Mouse (Mus musculus): ENCODE measurements around the gene Kiss1r. TPM values are rescaled to one million over a fixed set of nuclear protein-coding genes. Genes with fewer than 3 reads are reported as not detected.

The Kiss1r gene
- polyA plus RNA-seq, 1 experiment from 2014 or later, result 0.51 TPM

DNA sequence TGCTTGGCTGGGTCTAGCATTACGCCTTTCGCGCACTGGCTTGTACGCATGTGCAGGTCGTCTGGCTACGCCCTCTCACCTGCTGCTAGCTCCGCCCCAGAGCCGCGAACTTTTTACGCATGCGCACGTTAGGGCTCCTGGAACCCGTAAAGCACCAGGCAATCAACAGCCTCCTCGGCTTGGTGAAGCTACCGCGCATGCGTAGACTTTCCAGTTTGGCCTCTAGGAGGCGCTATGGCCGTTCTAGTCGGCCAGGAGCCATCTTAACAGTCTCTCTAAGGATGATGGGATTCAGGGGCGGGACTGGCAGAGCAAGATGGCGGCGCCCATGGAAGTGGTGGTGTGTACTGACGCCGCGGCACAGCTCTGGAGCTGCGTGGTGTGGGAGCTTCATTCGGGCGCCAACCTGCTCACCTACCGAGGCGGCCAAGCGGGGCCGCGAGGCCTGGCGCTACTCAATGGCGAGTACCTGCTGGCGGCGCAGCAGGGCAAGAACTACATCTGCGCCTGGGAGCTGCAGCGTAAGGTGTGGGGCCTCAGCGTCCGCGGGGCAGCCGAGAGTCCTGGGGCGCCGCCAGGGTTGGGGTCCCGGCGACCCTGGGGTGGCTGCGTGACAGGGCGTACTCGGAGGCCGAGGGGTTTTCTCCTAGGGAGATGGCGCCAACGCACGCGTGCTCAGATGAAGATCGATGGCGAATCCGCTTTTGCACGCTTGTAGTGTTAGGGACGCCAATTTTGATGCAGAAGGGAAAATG lies 43.3 kb downstream of the Kiss1r start, which contains the start of gene Wdr18:
Gene Wdr18, plus strand, starts transcription at position 306 of the 755 bp plus-strand sequence.
- H3K4me1 ChIP-seq (replicated peaks; ENCODE audit: control insufficient read depth, insufficient read depth, low read length), result peaks cover 6% of the 10 kb centered on the region
- peaks cover 29% of the 10 kb centered on the region for H3K36me3 ChIP-seq (ENCODE audit: control insufficient read depth, insufficient read depth, low read length)
- ATAC-seq (replicated peaks; ENCODE audit: low FRiP score, low TSS enrichment, low read depth) (peak; percentile 93), DNase-seq (ENCODE audit: low spot score) (peak; percentile 100)
- WGBS, result under 1% methylated on average over 60 of the region's 61 CpGs
- peak within 1 kb of the TSS; percentile 53 for H3K4me2 ChIP-seq (ENCODE audit: low read length)
- no peaks in the 10 kb centered on the region for H3K9me3 ChIP-seq (ENCODE audit: control insufficient read depth, low read length)
- H3K9ac ChIP-seq (ENCODE audit: low read length), result peak within 1 kb of the TSS; percentile 78
- peak within 1 kb of the TSS; percentile 99 for H3K4me3 ChIP-seq (ENCODE audit: low read depth, low read length)
- H3K27ac ChIP-seq (ENCODE audit: low read depth), result peak within 1 kb of the TSS; percentile 62
- no peaks in the 10 kb centered on the region for H3K27me3 ChIP-seq (replicated peaks; ENCODE audit: control insufficient read depth, insufficient read depth, low read length)

DNA sequence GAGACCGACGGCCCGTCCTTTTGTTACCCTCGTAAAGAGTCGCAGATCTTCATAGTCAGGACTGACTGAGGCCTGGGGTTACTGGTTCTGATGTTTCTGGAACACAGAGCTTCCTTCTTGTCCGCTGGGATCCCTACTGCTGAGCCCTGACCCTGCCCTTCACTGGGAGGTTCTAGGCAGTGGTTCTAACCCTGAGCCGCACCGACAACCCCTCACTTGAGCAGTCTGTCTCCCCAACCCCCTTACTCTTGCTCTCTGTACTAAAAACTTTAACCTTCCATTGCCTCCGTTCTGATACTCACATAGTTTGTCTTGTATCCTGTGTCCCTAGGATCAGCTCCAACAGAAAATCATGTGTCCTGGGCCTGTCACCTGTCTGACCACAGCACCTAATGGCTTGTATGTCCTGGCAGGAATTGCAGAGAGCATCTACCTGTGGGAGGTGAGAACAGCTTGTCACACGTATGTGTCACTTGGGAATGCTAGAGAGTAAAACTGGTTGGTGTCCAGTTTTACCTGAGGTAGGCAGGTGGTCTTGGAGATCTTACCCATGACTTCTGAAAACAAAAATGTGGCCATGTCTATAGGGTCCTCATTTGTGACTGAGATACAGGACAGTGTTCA lies 44.0 kb downstream of the Kiss1r start:
- Histone ChIP-seq H3K4me2 (ENCODE audit: low read length) (peak overlapping the region; percentile 53), H3K27ac (ENCODE audit: low read depth) (no peak overlapping the region), H3K4me1 (replicated peaks; ENCODE audit: control insufficient read depth, insufficient read depth, low read length) (peaks cover 6% of the 10 kb centered on the region), H3K9me3 (ENCODE audit: control insufficient read depth, low read length) (no peaks in the 10 kb centered on the region), H3K27me3 (replicated peaks; ENCODE audit: control insufficient read depth, insufficient read depth, low read length) (no peaks in the 10 kb centered on the region), H3K36me3 (ENCODE audit: control insufficient read depth, insufficient read depth, low read length) (peaks cover 36% of the 10 kb centered on the region), H3K9ac (ENCODE audit: low read length) (peak overlapping the region; percentile 78), H3K4me3 (ENCODE audit: low read depth, low read length) (peak overlapping the region; percentile 99)
- 11% methylated on average over 10 of the region's 10 CpGs for WGBS
- DNase-seq (ENCODE audit: low spot score) (no peak), ATAC-seq (replicated peaks; ENCODE audit: low FRiP score, low TSS enrichment, low read depth) (no peak)

- Histone ChIP-seq H3K4me3 (ENCODE audit: low read depth, low read length) (no peak overlapping the region), H3K4me1 (replicated peaks; ENCODE audit: control insufficient read depth, insufficient read depth, low read length) (peaks cover 6% of the 10 kb centered on the region), H3K36me3 (ENCODE audit: control insufficient read depth, insufficient read depth, low read length) (peaks cover 59% of the 10 kb centered on the region), H3K9me3 (ENCODE audit: control insufficient read depth, low read length) (no peaks in the 10 kb centered on the region), H3K27me3 (replicated peaks; ENCODE audit: control insufficient read depth, insufficient read depth, low read length) (0 out of 2 replicates have a peak, but pooled peaks cover 3% of the 10 kb centered on the region), H3K4me2 (ENCODE audit: low read length) (no peak overlapping the region), H3K27ac (ENCODE audit: low read depth) (no peak overlapping the region), H3K9ac (ENCODE audit: low read length) (no peak overlapping the region)
- 93% methylated on average over 7 of the region's 7 CpGs for WGBS
- ATAC-seq (replicated peaks; ENCODE audit: low FRiP score, low TSS enrichment, low read depth), result no peak
- no peak for DNase-seq (ENCODE audit: low spot score)
Observed at GRCm38 (mm10) chr10:79964727-79965126, 48.0 kb downstream of the Kiss1r start.

- ATAC-seq (replicated peaks; ENCODE audit: low FRiP score, low TSS enrichment, low read depth) (no peak), DNase-seq (ENCODE audit: low spot score) (no peak)
- peaks cover 59% of the 10 kb centered on the region for H3K36me3 ChIP-seq (ENCODE audit: control insufficient read depth, insufficient read depth, low read length)
- H3K27me3 ChIP-seq (replicated peaks; ENCODE audit: control insufficient read depth, insufficient read depth, low read length), result peaks cover 8% of the 10 kb centered on the region; the same call in 1 of the 2 replicates
- no peak overlapping the region for H3K27ac ChIP-seq (ENCODE audit: low read depth)
- WGBS, result 91% methylated on average over 5 of the region's 5 CpGs
- H3K9ac ChIP-seq (ENCODE audit: low read length), result no peak overlapping the region
- H3K9me3 ChIP-seq (ENCODE audit: control insufficient read depth, low read length), result no peaks in the 10 kb centered on the region
- peaks cover 6% of the 10 kb centered on the region for H3K4me1 ChIP-seq (replicated peaks; ENCODE audit: control insufficient read depth, insufficient read depth, low read length)
- no peak overlapping the region for H3K4me2 ChIP-seq (ENCODE audit: low read length)
- H3K4me3 ChIP-seq (ENCODE audit: low read depth, low read length), result no peak overlapping the region
Observed at GRCm38 (mm10) chr10:79965325-79965724, 48.6 kb downstream of the Kiss1r start.

DNA sequence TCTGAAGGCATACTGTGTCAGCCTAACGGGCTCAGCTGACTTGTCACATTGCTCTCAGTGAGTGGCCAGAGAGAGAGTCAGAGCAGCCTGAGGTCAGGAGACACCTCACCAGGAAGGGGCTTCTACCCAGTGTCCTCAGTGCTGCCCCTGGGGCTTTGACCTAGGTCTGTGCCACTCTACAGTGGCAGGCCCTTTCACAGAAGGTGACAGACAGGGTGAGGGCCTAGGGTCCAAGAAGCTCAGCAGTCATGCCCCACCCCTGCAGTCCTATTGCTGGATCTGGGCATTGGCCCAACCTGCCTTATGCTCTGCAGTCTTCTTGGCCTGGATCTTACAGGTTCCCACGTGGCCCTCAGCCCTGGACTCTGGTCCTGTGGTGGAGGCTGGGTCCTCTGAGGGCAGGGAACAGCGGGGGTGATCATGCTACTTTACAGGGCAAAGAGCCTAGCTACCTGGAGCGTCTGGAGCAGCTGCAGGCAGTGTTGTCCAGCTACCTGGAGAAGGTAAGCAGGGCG lies 50.2 kb downstream of the Kiss1r start:
- no peak for DNase-seq (ENCODE audit: low spot score)
- WGBS, result 88% methylated on average over 5 of the region's 5 CpGs
- Histone ChIP-seq H3K9me3 (ENCODE audit: control insufficient read depth, low read length) (no peaks in the 10 kb centered on the region), H3K4me2 (ENCODE audit: low read length) (no peak overlapping the region), H3K36me3 (ENCODE audit: control insufficient read depth, insufficient read depth, low read length) (peaks cover 59% of the 10 kb centered on the region), H3K27ac (ENCODE audit: low read depth) (no peak overlapping the region), H3K4me1 (replicated peaks; ENCODE audit: control insufficient read depth, insufficient read depth, low read length) (no peaks in the 10 kb centered on the region; the same call in none of the 2 replicates), H3K27me3 (replicated peaks; ENCODE audit: control insufficient read depth, insufficient read depth, low read length) (peaks cover 19% of the 10 kb centered on the region), H3K9ac (ENCODE audit: low read length) (no peak overlapping the region), H3K4me3 (ENCODE audit: low read depth, low read length) (no peak overlapping the region)
- ATAC-seq (replicated peaks; ENCODE audit: low FRiP score, low TSS enrichment, low read depth), result no peak

- 71% methylated on average over 1 of the region's 1 CpGs for WGBS
- DNase-seq (ENCODE audit: low spot score) (no peak), ATAC-seq (replicated peaks; ENCODE audit: low FRiP score, low TSS enrichment, low read depth) (no peak)
- no peaks in the 10 kb centered on the region; the same call in none of the 2 replicates for H3K4me1 ChIP-seq (replicated peaks; ENCODE audit: control insufficient read depth, insufficient read depth, low read length)
- H3K27ac ChIP-seq (ENCODE audit: low read depth), result no peak overlapping the region
- peaks cover 49% of the 10 kb centered on the region for H3K36me3 ChIP-seq (ENCODE audit: control insufficient read depth, insufficient read depth, low read length)
- H3K9ac ChIP-seq (ENCODE audit: low read length), result no peak overlapping the region
- no peaks in the 10 kb centered on the region for H3K9me3 ChIP-seq (ENCODE audit: control insufficient read depth, low read length)
- H3K4me3 ChIP-seq (ENCODE audit: low read depth, low read length), result no peak overlapping the region
- peaks cover 22% of the 10 kb centered on the region for H3K27me3 ChIP-seq (replicated peaks; ENCODE audit: control insufficient read depth, insufficient read depth, low read length)
- no peak overlapping the region for H3K4me2 ChIP-seq (ENCODE audit: low read length)
Observed at GRCm38 (mm10) chr10:79968181-79968580, 51.4 kb downstream of the Kiss1r start.

DNA sequence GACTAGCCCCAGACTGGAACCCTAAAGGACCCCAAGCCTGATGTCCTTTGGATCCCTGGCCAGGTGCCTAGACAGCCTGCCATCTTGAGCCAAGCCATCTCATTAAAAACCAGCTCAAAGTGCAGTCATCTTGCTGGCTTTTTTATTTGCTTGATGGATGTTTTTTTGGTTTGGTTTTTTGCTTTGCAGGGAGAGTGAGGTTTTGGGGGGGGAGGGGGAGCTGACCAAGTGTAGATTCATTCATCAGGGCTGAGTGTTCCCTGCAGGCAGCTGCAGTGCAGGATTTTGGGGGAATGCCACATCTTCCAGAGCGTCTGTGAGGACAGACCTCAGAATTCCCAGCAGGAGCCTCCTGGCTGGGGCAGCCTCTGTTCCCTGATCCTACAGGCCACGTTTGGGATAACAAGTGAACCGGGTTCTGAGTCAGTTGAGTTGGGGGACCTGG lies 52.4 kb downstream of the Kiss1r start:
- no peaks in the 10 kb centered on the region; the same call in none of the 2 replicates for H3K4me1 ChIP-seq (replicated peaks; ENCODE audit: control insufficient read depth, insufficient read depth, low read length)
- H3K27me3 ChIP-seq (replicated peaks; ENCODE audit: control insufficient read depth, insufficient read depth, low read length), result peaks cover 22% of the 10 kb centered on the region
- DNase-seq (ENCODE audit: low spot score), result no peak
- peaks cover 39% of the 10 kb centered on the region for H3K36me3 ChIP-seq (ENCODE audit: control insufficient read depth, insufficient read depth, low read length)
- WGBS, result 21% methylated on average over 3 of the region's 3 CpGs
- no peak overlapping the region for H3K27ac ChIP-seq (ENCODE audit: low read depth)
- ATAC-seq (replicated peaks; ENCODE audit: low FRiP score, low TSS enrichment, low read depth), result no peak
- no peak overlapping the region for H3K4me2 ChIP-seq (ENCODE audit: low read length)
- no peaks in the 10 kb centered on the region for H3K9me3 ChIP-seq (ENCODE audit: control insufficient read depth, low read length)
- no peak overlapping the region for H3K4me3 ChIP-seq (ENCODE audit: low read depth, low read length)
- H3K9ac ChIP-seq (ENCODE audit: low read length), result no peak overlapping the region

DNA sequence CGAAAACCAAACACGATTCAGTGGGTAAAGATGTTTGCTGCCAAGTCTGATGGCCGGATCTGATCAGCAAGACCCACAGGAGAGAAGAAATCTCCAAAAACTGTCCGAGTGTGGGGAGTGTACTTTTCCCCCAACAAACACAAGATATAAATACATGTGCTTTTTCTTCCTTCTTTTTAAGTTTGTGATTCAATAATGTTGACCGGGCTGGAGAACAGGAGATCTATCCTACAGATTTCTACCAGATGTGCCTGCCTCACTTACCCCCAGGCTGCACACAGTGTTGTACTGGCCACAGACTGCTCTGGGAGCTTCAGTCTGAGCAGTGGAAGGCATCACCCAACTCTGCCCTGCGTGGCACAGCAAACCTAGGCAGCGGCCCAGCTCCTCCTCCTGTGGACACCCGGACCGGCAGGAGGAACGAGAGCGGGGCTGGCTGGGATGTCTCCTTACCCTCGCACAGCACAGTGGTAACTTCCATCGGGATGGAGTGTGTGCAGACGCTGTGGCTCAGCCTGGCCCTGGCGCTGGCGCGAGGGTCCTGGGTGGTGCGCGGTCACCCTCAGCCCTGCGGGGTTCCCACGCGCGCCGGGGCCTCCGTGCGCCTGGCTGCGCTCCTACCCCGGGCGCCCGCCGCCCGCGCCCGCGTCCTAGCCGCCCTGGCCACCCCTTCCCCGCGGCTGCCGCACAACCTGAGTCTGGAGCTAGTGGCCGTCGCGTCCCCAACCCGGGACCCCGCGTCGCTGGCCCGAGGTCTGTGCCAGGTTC lies 53.8 kb downstream of the Kiss1r start, which contains the start of gene Grin3b:
Gene Grin3b, plus strand, starts transcription at position 301 of the 768 bp plus-strand sequence.
- Histone ChIP-seq H3K36me3 (ENCODE audit: control insufficient read depth, insufficient read depth, low read length) (peaks cover 33% of the 10 kb centered on the region), H3K4me3 (ENCODE audit: low read depth, low read length) (peak within 1 kb of the TSS; percentile 45), H3K4me2 (ENCODE audit: low read length) (peak within 1 kb of the TSS; percentile 56), H3K9me3 (ENCODE audit: control insufficient read depth, low read length) (no peaks in the 10 kb centered on the region), H3K9ac (ENCODE audit: low read length) (peak within 1 kb of the TSS; percentile 34; the same call in 1 of the 2 replicates), H3K27me3 (replicated peaks; ENCODE audit: control insufficient read depth, insufficient read depth, low read length) (peaks cover 22% of the 10 kb centered on the region), H3K4me1 (replicated peaks; ENCODE audit: control insufficient read depth, insufficient read depth, low read length) (no peaks in the 10 kb centered on the region; the same call in none of the 2 replicates), H3K27ac (ENCODE audit: low read depth) (no peak within 1 kb of the TSS)
- ATAC-seq (replicated peaks; ENCODE audit: low FRiP score, low TSS enrichment, low read depth), result no peak; the same call in 1 of the 2 replicates
- WGBS, result 8% methylated on average over 43 of the region's 47 CpGs
- peak; percentile 67 for DNase-seq (ENCODE audit: low spot score)

Data from intestine, embryonic 14.5 days (tissue).